Mouse (Mus musculus): ENCODE results near the gene Bcl11a. TPM values are rescaled to one million over a fixed set of nuclear protein-coding genes. Genes with fewer than 3 reads are reported as not detected.

The Bcl11a gene
- polyA plus RNA-seq, 1 experiment from 2014 or later: 14.0 TPM

- Histone ChIP-seq H3K27me3 (no peaks in the 10 kb centered on the region), H3K27ac (no peak overlapping the region), H3K4me3 (no peak overlapping the region), H3K9ac (no peak overlapping the region), H3K4me1 (replicated peaks) (peaks cover 8% of the 10 kb centered on the region), H3K4me2 (no peak overlapping the region), H3K36me3 (no peaks in the 10 kb centered on the region), H3K9me3 (replicated peaks) (no peaks in the 10 kb centered on the region)
- 47% methylated on average over 5 of the region's 5 CpGs for WGBS
- no peak for ATAC-seq (replicated peaks; ENCODE audit: insufficient number of reproducible peaks, insufficient read depth, low FRiP score, low read depth)
These were observed 107.1 kb downstream of the Bcl11a start for GRCm38 (mm10) chr11:24184932-24185331.

- 77% methylated on average over 3 of the region's 3 CpGs for WGBS
- Histone ChIP-seq H3K4me2 (no peak overlapping the region), H3K27ac (no peak overlapping the region), H3K9ac (no peak overlapping the region), H3K36me3 (no peaks in the 10 kb centered on the region), H3K4me3 (no peak overlapping the region), H3K9me3 (replicated peaks) (no peaks in the 10 kb centered on the region), H3K4me1 (replicated peaks) (no peaks in the 10 kb centered on the region), H3K27me3 (no peaks in the 10 kb centered on the region)
- no peak for ATAC-seq (replicated peaks; ENCODE audit: insufficient number of reproducible peaks, insufficient read depth, low FRiP score, low read depth)
These were observed 112.6 kb downstream of the Bcl11a start for GRCm38 (mm10) chr11:24190411-24190810.

GRCm38 (mm10) chr11:24196460-24197190 is 118.8 kb downstream of the Bcl11a start:
- Histone ChIP-seq H3K4me3 (no peak overlapping the region), H3K4me1 (replicated peaks) (peaks cover 8% of the 10 kb centered on the region; the same call in 1 of the 2 replicates), H3K36me3 (no peaks in the 10 kb centered on the region), H3K27ac (no peak overlapping the region), H3K4me2 (no peak overlapping the region), H3K9me3 (replicated peaks) (no peaks in the 10 kb centered on the region), H3K27me3 (no peaks in the 10 kb centered on the region), H3K9ac (no peak overlapping the region)
- no peak for ATAC-seq (replicated peaks; ENCODE audit: insufficient number of reproducible peaks, insufficient read depth, low FRiP score, low read depth)
- WGBS: 58% methylated on average over 4 of the region's 4 CpGs

GRCm38 (mm10) chr11:24197424-24197823 is 119.6 kb downstream of the Bcl11a start:
- no peak for ATAC-seq (replicated peaks; ENCODE audit: insufficient number of reproducible peaks, insufficient read depth, low FRiP score, low read depth)
- Histone ChIP-seq H3K27me3 (no peaks in the 10 kb centered on the region), H3K27ac (no peak overlapping the region), H3K9me3 (replicated peaks) (no peaks in the 10 kb centered on the region), H3K4me3 (no peak overlapping the region), H3K4me2 (no peak overlapping the region), H3K36me3 (no peaks in the 10 kb centered on the region), H3K4me1 (replicated peaks) (peaks cover 16% of the 10 kb centered on the region), H3K9ac (no peak overlapping the region)
- WGBS: 77% methylated on average over 1 of the region's 1 CpGs

GRCm38 (mm10) chr11:24199560-24199959 is 121.7 kb downstream of the Bcl11a start:
- 90% methylated on average over 3 of the region's 3 CpGs for WGBS
- Histone ChIP-seq H3K9ac (no peak overlapping the region), H3K36me3 (no peaks in the 10 kb centered on the region), H3K27me3 (no peaks in the 10 kb centered on the region), H3K27ac (no peak overlapping the region), H3K9me3 (replicated peaks) (no peaks in the 10 kb centered on the region), H3K4me2 (no peak overlapping the region), H3K4me1 (replicated peaks) (peaks cover 34% of the 10 kb centered on the region), H3K4me3 (no peak overlapping the region)
- no peak for ATAC-seq (replicated peaks; ENCODE audit: insufficient number of reproducible peaks, insufficient read depth, low FRiP score, low read depth)

GRCm38 (mm10) chr11:24200310-24200709 is 122.5 kb downstream of the Bcl11a start:
- no peak overlapping the region for H3K4me2 ChIP-seq
- H3K9ac ChIP-seq: no peak overlapping the region
- no peak for ATAC-seq (replicated peaks; ENCODE audit: insufficient number of reproducible peaks, insufficient read depth, low FRiP score, low read depth)
- H3K36me3 ChIP-seq: no peaks in the 10 kb centered on the region
- H3K27ac ChIP-seq: no peak overlapping the region
- no peaks in the 10 kb centered on the region for H3K27me3 ChIP-seq
- H3K4me3 ChIP-seq: no peak overlapping the region
- WGBS: 70% methylated on average over 5 of the region's 5 CpGs
- H3K9me3 ChIP-seq (replicated peaks): no peaks in the 10 kb centered on the region
- H3K4me1 ChIP-seq (replicated peaks): peaks cover 35% of the 10 kb centered on the region

- H3K36me3 ChIP-seq: no peaks in the 10 kb centered on the region
- H3K4me3 ChIP-seq: no peak overlapping the region
- 83% methylated on average over 4 of the region's 4 CpGs for WGBS
These were observed 123.4 kb downstream of the Bcl11a start for GRCm38 (mm10) chr11:24201223-24201622.

GRCm38 (mm10) chr11:24202641-24203361 is 124.9 kb downstream of the Bcl11a start:
- H3K9ac ChIP-seq: no peak overlapping the region
- peaks cover 28% of the 10 kb centered on the region for H3K4me1 ChIP-seq (replicated peaks)
- no peaks in the 10 kb centered on the region for H3K9me3 ChIP-seq (replicated peaks)
- no peak overlapping the region for H3K4me3 ChIP-seq
- 14% methylated on average over 7 of the region's 7 CpGs for WGBS
- H3K4me2 ChIP-seq: peak overlapping the region; percentile 24
- peak; percentile 28; the same call in 1 of the 2 replicates for ATAC-seq (replicated peaks; ENCODE audit: insufficient number of reproducible peaks, insufficient read depth, low FRiP score, low read depth)
- H3K27ac ChIP-seq: peak overlapping the region; percentile 52
- no peaks in the 10 kb centered on the region for H3K36me3 ChIP-seq
- no peaks in the 10 kb centered on the region for H3K27me3 ChIP-seq

More at GRCm38 (mm10) chr11:24201223-24201622, 123.4 kb downstream of the Bcl11a start:
- no peak for ATAC-seq (replicated peaks; ENCODE audit: insufficient number of reproducible peaks, insufficient read depth, low FRiP score, low read depth)
- Histone ChIP-seq H3K27me3 (no peaks in the 10 kb centered on the region), H3K4me2 (no peak overlapping the region), H3K27ac (no peak overlapping the region), H3K4me1 (replicated peaks) (peaks cover 33% of the 10 kb centered on the region), H3K9ac (no peak overlapping the region), H3K9me3 (replicated peaks) (no peaks in the 10 kb centered on the region)

GRCm38 (mm10) chr11:24203489-24203888 is 125.6 kb downstream of the Bcl11a start:
- no peak overlapping the region for H3K4me3 ChIP-seq
- no peak for ATAC-seq (replicated peaks; ENCODE audit: insufficient number of reproducible peaks, insufficient read depth, low FRiP score, low read depth)
- no peak overlapping the region for H3K4me2 ChIP-seq
- H3K27ac ChIP-seq: peak overlapping the region; percentile 52
- no peaks in the 10 kb centered on the region for H3K9me3 ChIP-seq (replicated peaks)
- no peak overlapping the region for H3K9ac ChIP-seq
- 97% methylated on average over 1 of the region's 1 CpGs for WGBS
- no peaks in the 10 kb centered on the region for H3K36me3 ChIP-seq
- no peaks in the 10 kb centered on the region for H3K27me3 ChIP-seq
- peaks cover 29% of the 10 kb centered on the region for H3K4me1 ChIP-seq (replicated peaks)

GRCm38 (mm10) chr11:24208951-24209351 is 131.1 kb downstream of the Bcl11a start:
- Histone ChIP-seq H3K27ac (no peak overlapping the region), H3K4me3 (no peak overlapping the region), H3K4me2 (no peak overlapping the region), H3K4me1 (replicated peaks) (peaks cover 14% of the 10 kb centered on the region), H3K27me3 (no peaks in the 10 kb centered on the region), H3K9me3 (replicated peaks) (no peaks in the 10 kb centered on the region), H3K9ac (no peak overlapping the region), H3K36me3 (no peaks in the 10 kb centered on the region)
- ATAC-seq (replicated peaks; ENCODE audit: insufficient number of reproducible peaks, insufficient read depth, low FRiP score, low read depth): no peak
- 34% methylated on average over 6 of the region's 6 CpGs for WGBS

- no peaks in the 10 kb centered on the region for H3K36me3 ChIP-seq
- 0 out of 2 replicates have a peak, but pooled peaks cover 3% of the 10 kb centered on the region for H3K4me1 ChIP-seq (replicated peaks)
- no peak overlapping the region for H3K4me3 ChIP-seq
- no peak overlapping the region for H3K27ac ChIP-seq
- H3K4me2 ChIP-seq: no peak overlapping the region
- WGBS: 69% methylated on average over 3 of the region's 3 CpGs
- no peaks in the 10 kb centered on the region for H3K27me3 ChIP-seq
- ATAC-seq (replicated peaks; ENCODE audit: insufficient number of reproducible peaks, insufficient read depth, low FRiP score, low read depth): no peak
- H3K9ac ChIP-seq: no peak overlapping the region
- H3K9me3 ChIP-seq (replicated peaks): no peaks in the 10 kb centered on the region
These were observed 136.8 kb downstream of the Bcl11a start for GRCm38 (mm10) chr11:24214509-24215134.
